Mouse (Mus musculus): Measurements from ENCODE around the gene Vgll3. TPM values are rescaled to one million over a fixed set of nuclear protein-coding genes. Genes with fewer than 3 reads are reported as not detected.

Gene Vgll3
- total and polyA plus RNA-seq, 2 experiments from 2014 or later = 2.0 to 2.5 TPM

DNA sequence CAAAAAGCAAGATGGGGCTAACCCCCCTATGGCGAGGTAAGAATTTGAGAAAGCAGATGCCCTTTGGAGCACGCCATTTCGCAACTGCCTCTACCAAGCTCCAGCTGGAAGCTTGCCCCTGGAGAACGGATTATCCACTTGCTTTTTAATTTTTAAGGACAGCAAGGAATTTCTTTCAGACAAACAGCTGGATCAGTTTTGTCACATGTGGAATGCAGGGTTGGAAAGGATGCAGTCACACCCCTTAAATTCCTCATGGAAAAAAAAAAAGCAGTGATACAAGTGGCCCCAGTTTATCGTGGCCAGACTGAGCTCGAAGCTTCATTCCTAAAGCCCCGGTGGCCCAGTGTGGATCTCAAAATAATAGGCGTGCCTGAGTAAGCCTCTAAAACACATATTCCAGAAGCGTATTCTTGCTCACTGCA, 13.1 kb downstream of the Vgll3 start:
- H3K9me3 ChIP-seq (ENCODE audit: low read length) = no peaks in the 10 kb centered on the region
- H3K36me3 ChIP-seq (ENCODE audit: insufficient read depth, low read length) = no peaks in the 10 kb centered on the region
- ATAC-seq (no peak), DNase-seq (ENCODE audit: low spot score) (no peak)
- no peak overlapping the region for H3K27ac ChIP-seq
- no peak overlapping the region for H3K9ac ChIP-seq (replicated peaks; ENCODE audit: low read length)
- WGBS = 87% methylated on average over 9 of the region's 9 CpGs
- no peak for TF ChIP-seq CTCF (IDR thresholded peaks at IDR 0.05; ENCODE audit: low read depth)
- no peak overlapping the region for H3K4me2 ChIP-seq (ENCODE audit: low read depth, low read length)
- no peaks in the 10 kb centered on the region for H3K27me3 ChIP-seq (ENCODE audit: insufficient read depth, low read length)
- no peak overlapping the region for H3K4me3 ChIP-seq (ENCODE audit: low read length)
- H3K4me1 ChIP-seq (ENCODE audit: insufficient read depth, low read length) = no peaks in the 10 kb centered on the region

- Histone ChIP-seq H3K4me2 (ENCODE audit: low read depth, low read length) (no peak overlapping the region), H3K27me3 (ENCODE audit: insufficient read depth, low read length) (no peaks in the 10 kb centered on the region), H3K9me3 (ENCODE audit: low read length) (no peaks in the 10 kb centered on the region), H3K4me1 (ENCODE audit: insufficient read depth, low read length) (no peaks in the 10 kb centered on the region), H3K36me3 (ENCODE audit: insufficient read depth, low read length) (no peaks in the 10 kb centered on the region), H3K27ac (no peak overlapping the region), H3K4me3 (ENCODE audit: low read length) (no peak overlapping the region), H3K9ac (replicated peaks; ENCODE audit: low read length) (no peak overlapping the region)
- ATAC-seq (no peak), DNase-seq (ENCODE audit: low spot score) (no peak)
- 90% methylated on average over 6 of the region's 6 CpGs for WGBS
- no peak for TF ChIP-seq CTCF (IDR thresholded peaks at IDR 0.05; ENCODE audit: low read depth)
Measured at GRCm38 (mm10) chr16:65829096-65829495, 14.0 kb downstream of the Vgll3 start.

GRCm38 (mm10) chr16:65834721-65835120, 19.7 kb downstream of the Vgll3 start:
- Histone ChIP-seq H3K36me3 (ENCODE audit: insufficient read depth, low read length) (no peaks in the 10 kb centered on the region), H3K4me1 (ENCODE audit: insufficient read depth, low read length) (no peaks in the 10 kb centered on the region), H3K9ac (replicated peaks; ENCODE audit: low read length) (no peak overlapping the region), H3K4me3 (ENCODE audit: low read length) (no peak overlapping the region), H3K4me2 (ENCODE audit: low read depth, low read length) (no peak overlapping the region), H3K9me3 (ENCODE audit: low read length) (no peaks in the 10 kb centered on the region), H3K27me3 (ENCODE audit: insufficient read depth, low read length) (no peaks in the 10 kb centered on the region), H3K27ac (no peak overlapping the region)
- TF ChIP-seq CTCF (IDR thresholded peaks at IDR 0.05; ENCODE audit: low read depth) = no peak
- DNase-seq (ENCODE audit: low spot score) = no peak
- WGBS = 83% methylated on average over 3 of the region's 3 CpGs
- ATAC-seq = no peak

DNA sequence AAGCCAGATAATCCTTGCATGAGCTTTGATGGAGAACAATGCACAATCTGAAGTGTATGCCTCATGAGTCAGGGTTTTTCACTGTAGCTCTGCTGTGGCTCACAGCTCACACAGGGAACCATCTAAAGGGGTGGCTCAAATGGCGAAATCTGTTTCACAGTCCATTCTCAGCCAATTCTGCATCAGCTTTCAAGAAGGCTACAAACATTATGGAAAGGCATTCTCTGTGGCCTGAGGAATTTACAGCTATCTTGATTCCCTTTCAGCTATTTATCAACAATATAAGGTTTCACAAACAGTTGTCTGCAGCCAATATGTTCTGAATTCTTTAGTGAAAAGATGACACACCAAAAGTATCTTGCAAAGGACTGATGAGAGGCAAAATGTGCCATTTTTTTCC, 35.1 kb downstream of the Vgll3 start:
- H3K4me1 ChIP-seq (ENCODE audit: insufficient read depth, low read length) = no peaks in the 10 kb centered on the region
- H3K9ac ChIP-seq (replicated peaks; ENCODE audit: low read length) = no peak overlapping the region
- H3K36me3 ChIP-seq (ENCODE audit: insufficient read depth, low read length) = no peaks in the 10 kb centered on the region
- no peak for ATAC-seq
- no peaks in the 10 kb centered on the region for H3K27me3 ChIP-seq (ENCODE audit: insufficient read depth, low read length)
- no peaks in the 10 kb centered on the region for H3K9me3 ChIP-seq (ENCODE audit: low read length)
- WGBS = 73% methylated on average over 1 of the region's 1 CpGs
- H3K4me2 ChIP-seq (ENCODE audit: low read depth, low read length) = no peak overlapping the region
- no peak overlapping the region for H3K27ac ChIP-seq
- H3K4me3 ChIP-seq (ENCODE audit: low read length) = no peak overlapping the region
- no peak for DNase-seq (ENCODE audit: low spot score)
- no peak for TF ChIP-seq CTCF (IDR thresholded peaks at IDR 0.05; ENCODE audit: low read depth)

DNA sequence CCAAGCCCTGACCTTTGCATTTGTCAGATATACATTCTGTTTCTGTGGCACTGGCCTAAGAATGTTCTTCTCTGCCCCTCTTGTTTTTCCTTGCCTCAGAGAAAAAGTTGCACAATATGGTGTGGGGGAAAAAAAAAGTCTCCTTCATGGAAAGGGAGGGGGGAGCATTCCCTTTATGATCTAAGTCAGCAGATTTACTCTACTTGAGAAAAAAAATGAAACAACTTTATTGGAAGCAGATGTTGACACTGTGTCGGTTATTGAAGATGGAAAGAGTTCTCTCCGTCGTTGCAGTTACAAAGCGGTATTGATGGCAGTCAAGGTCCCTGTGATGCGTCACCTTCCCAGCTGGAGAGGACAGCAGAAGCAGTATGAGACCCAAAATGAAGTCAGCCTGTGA, 49.4 kb downstream of the Vgll3 start:
- Histone ChIP-seq H3K36me3 (ENCODE audit: insufficient read depth, low read length) (no peaks in the 10 kb centered on the region), H3K4me2 (ENCODE audit: low read depth, low read length) (no peak overlapping the region), H3K9ac (replicated peaks; ENCODE audit: low read length) (no peak overlapping the region), H3K9me3 (ENCODE audit: low read length) (no peaks in the 10 kb centered on the region), H3K4me3 (ENCODE audit: low read length) (no peak overlapping the region), H3K27ac (no peak overlapping the region), H3K27me3 (ENCODE audit: insufficient read depth, low read length) (no peaks in the 10 kb centered on the region), H3K4me1 (ENCODE audit: insufficient read depth, low read length) (no peaks in the 10 kb centered on the region)
- TF ChIP-seq CTCF (IDR thresholded peaks at IDR 0.05; ENCODE audit: low read depth) = no peak
- DNase-seq (ENCODE audit: low spot score) (no peak), ATAC-seq (no peak)
- WGBS = 79% methylated on average over 5 of the region's 5 CpGs

DNA sequence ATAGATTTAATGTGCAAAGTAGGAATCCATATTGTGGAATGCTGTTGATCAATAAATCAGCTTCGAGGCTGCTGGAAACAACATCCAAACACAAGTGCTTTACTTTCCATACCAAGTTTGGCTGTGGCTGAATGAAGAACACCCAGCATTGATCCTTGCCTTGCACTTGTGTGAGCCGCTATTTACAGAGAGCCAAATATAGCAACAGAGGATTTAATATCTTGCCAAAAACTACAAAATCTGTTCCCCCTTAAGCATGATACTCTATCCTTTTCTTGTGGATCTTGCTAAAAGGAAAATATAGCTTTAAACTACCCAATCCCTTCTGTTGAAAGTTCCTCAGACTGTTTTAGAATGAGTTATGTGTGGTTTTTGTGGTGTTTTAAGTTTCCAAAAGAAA, 52.9 kb downstream of the Vgll3 start:
- no peak overlapping the region for H3K4me3 ChIP-seq (ENCODE audit: low read length)
- H3K27ac ChIP-seq = no peak overlapping the region
- WGBS = 75% methylated on average over 2 of the region's 2 CpGs
- H3K4me2 ChIP-seq (ENCODE audit: low read depth, low read length) = no peak overlapping the region
- no peaks in the 10 kb centered on the region for H3K36me3 ChIP-seq (ENCODE audit: insufficient read depth, low read length)
- no peak overlapping the region for H3K9ac ChIP-seq (replicated peaks; ENCODE audit: low read length)
- no peaks in the 10 kb centered on the region for H3K27me3 ChIP-seq (ENCODE audit: insufficient read depth, low read length)
- no peak for TF ChIP-seq CTCF (IDR thresholded peaks at IDR 0.05; ENCODE audit: low read depth)
- DNase-seq (ENCODE audit: low spot score) = no peak
- H3K4me1 ChIP-seq (ENCODE audit: insufficient read depth, low read length) = no peaks in the 10 kb centered on the region
- no peak for ATAC-seq
- H3K9me3 ChIP-seq (ENCODE audit: low read length) = no peaks in the 10 kb centered on the region

- Histone ChIP-seq H3K9ac (replicated peaks; ENCODE audit: low read length) (no peak overlapping the region), H3K27ac (no peak overlapping the region), H3K27me3 (ENCODE audit: insufficient read depth, low read length) (no peaks in the 10 kb centered on the region), H3K4me2 (ENCODE audit: low read depth, low read length) (no peak overlapping the region), H3K9me3 (ENCODE audit: low read length) (no peaks in the 10 kb centered on the region), H3K4me1 (ENCODE audit: insufficient read depth, low read length) (no peaks in the 10 kb centered on the region), H3K36me3 (ENCODE audit: insufficient read depth, low read length) (no peaks in the 10 kb centered on the region), H3K4me3 (ENCODE audit: low read length) (no peak overlapping the region)
- ATAC-seq (no peak), DNase-seq (ENCODE audit: low spot score) (no peak)
- WGBS = 76% methylated on average over 2 of the region's 2 CpGs
- no peak for TF ChIP-seq CTCF (IDR thresholded peaks at IDR 0.05; ENCODE audit: low read depth)
Measured at GRCm38 (mm10) chr16:65868933-65869332, 53.9 kb downstream of the Vgll3 start.
